Mouse (Mus musculus) forebrain, embryonic 14.5 days (tissue): ENCODE results near the gene Ten1. TPM values are rescaled to one million over a fixed set of nuclear protein-coding genes. Genes with fewer than 3 reads are reported as not detected.
A peak's percentile ranks its signal among the peaks of the same experiment; 100 is the strongest.

Experiments used
- ATAC-seq: fragments of 200-750 bp; cut with Nextera tagmentation; 2 replicates; pipeline ENCODE4 v1.8.0; 2017; ENCODE audit warnings: mild to moderate bottlenecking, moderate library complexity
- DNase-seq: peaks from one replicate; pipeline ENCODE4 v3.0.0-alpha.2; 2015; ENCODE audit warnings: low spot score
- H3K27ac ChIP-seq: fragments of 300-500 bp; sonication (generic); 2 replicates; pipeline ENCODE4 v1.5.1; 2014; ENCODE audit warnings: low read depth, mild to moderate bottlenecking, control low read depth, low read length, moderate library complexity
- H3K27me3 ChIP-seq: fragments of 300-500 bp; sonication (generic); replicated peaks from 2 replicates; pipeline ENCODE4 v1.6.1; 2014; ENCODE audit warnings: low read length, control low read depth, mixed read lengths; ENCODE audit not compliant: control insufficient read depth, insufficient read depth
- H3K36me3 ChIP-seq: fragments of 300-500 bp; sonication (generic); 2 replicates; pipeline ENCODE4 v1.6.1; 2014; ENCODE audit warnings: low read length, control low read depth; ENCODE audit not compliant: control insufficient read depth, insufficient read depth
- H3K4me1 ChIP-seq: fragments of 300-500 bp; sonication (generic); 2 replicates; pipeline ENCODE4 v1.6.1; 2014; ENCODE audit warnings: antibody characterized with exemption, low read length, control low read depth; ENCODE audit not compliant: control insufficient read depth, insufficient read depth
- H3K4me2 ChIP-seq: fragments of 300-500 bp; sonication (generic); 2 replicates; pipeline ENCODE4 v1.6.1; 2014; ENCODE audit warnings: mild to moderate bottlenecking, control low read depth, low read length
- H3K4me3 ChIP-seq: fragments of 300-500 bp; sonication (generic); 2 replicates; pipeline ENCODE4 v1.5.1; 2014; ENCODE audit warnings: low read depth, low read length, control low read depth
- H3K9ac ChIP-seq: fragments of 300-500 bp; sonication (generic); 2 replicates; pipeline ENCODE4 v1.6.1; 2014; ENCODE audit warnings: mild to moderate bottlenecking, low read length, control low read depth, moderate library complexity
- H3K9me3 ChIP-seq: fragments of 300-500 bp; sonication (generic); replicated peaks from 2 replicates; pipeline ENCODE4 v1.6.1; 2016; ENCODE audit warnings: low read length, control low read depth, mixed read lengths; ENCODE audit not compliant: control insufficient read depth
- WGBS: fragments of 180-500 bp; shearing (Covaris S2); extraction: QIAGEN DNeasy Blood & Tissue Kit; methylation state at CpG from one replicate; pipeline ENCODE4 v1.1.7; 2014; 5-methylcytosine and 5-hydroxymethylcytosine counted together
- polyA plus RNA-seq: library from polyadenylated mRNA; unstranded; fragments of >200 nt; fragmentation: Nextera tagmentation; extraction: Ambion mirVana; gene quantifications from 2 replicates; pipeline ENCODE4 v1.2.1, GENCODE M21; 2014

Gene Ten1
- polyA plus RNA-seq, 1 experiment from 2014 or later: 81.8 TPM

DNA sequence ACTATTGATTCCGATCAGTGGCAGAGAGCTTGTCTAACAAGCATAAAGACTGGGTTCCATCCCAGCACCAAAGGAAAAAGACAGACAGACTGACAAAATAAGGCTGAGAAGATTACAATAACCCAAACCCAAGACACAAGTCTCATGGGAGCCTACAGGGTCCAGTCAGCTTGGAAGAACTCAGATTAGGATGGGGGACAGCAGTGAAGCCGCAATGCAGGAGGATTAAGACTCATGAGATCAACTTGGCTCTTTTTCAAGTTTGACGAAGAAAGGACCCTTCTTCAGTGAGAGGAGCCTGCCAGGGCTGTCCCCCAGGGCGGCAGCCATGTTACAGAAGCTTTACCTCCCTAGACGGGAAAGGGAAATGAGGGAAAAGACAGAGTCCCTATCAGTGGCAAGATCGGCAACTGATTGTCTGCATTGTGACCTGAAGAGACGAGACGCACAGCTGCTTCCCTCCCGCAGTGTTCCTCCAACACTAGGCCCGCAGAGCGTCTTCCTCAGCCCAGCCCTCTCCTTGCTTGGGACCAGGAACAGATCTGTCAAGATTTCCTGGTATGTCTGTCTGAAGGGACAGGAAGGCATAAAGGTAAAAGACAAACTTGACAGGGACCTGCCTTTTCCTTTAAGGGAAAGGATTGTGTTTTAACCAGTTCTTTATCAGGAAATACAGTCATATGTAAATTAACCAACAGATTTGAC lies 11.3 kb upstream of the Ten1 start:
- ATAC-seq (no peak), DNase-seq (peak; percentile 45)
- Histone ChIP-seq H3K4me3 (no peak overlapping the region), H3K9me3 (no peaks in the 10 kb centered on the region), H3K27me3 (no peaks in the 10 kb centered on the region), H3K4me1 (no peaks in the 10 kb centered on the region), H3K9ac (0 out of 2 replicates have a peak overlapping the region, but pooled peaks have one; percentile 10), H3K27ac (no peak overlapping the region), H3K36me3 (peaks cover 66% of the 10 kb centered on the region), H3K4me2 (no peak overlapping the region)
- 41% methylated on average over 11 of the region's 11 CpGs for WGBS

DNA sequence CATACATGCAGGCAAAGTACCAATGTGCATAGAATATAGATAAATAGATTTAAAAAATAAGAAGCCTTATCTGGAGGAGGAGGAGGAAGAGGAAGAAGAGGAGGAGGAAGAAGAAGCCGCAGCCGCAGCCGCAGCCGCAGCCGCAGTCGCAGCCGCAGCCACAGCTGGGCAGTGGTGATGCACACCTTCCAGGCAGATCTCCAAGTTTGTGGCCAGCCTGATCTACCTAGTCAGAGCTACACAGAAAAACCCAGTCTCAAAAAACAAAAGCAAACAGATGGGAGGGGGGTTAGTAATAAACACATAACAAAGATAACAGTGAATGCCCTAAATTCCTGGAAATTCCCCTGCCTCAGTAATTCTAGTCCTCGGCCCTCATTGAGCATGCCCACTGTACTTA lies 4.0 kb upstream of the Ten1 start:
- Histone ChIP-seq H3K36me3 (peaks cover 29% of the 10 kb centered on the region), H3K9ac (no peak overlapping the region), H3K4me3 (no peak overlapping the region), H3K4me1 (peaks cover 13% of the 10 kb centered on the region), H3K27me3 (no peaks in the 10 kb centered on the region), H3K4me2 (no peak overlapping the region), H3K9me3 (no peaks in the 10 kb centered on the region), H3K27ac (no peak overlapping the region)
- 92% methylated on average over 8 of the region's 8 CpGs for WGBS
- ATAC-seq (no peak), DNase-seq (no peak)

DNA sequence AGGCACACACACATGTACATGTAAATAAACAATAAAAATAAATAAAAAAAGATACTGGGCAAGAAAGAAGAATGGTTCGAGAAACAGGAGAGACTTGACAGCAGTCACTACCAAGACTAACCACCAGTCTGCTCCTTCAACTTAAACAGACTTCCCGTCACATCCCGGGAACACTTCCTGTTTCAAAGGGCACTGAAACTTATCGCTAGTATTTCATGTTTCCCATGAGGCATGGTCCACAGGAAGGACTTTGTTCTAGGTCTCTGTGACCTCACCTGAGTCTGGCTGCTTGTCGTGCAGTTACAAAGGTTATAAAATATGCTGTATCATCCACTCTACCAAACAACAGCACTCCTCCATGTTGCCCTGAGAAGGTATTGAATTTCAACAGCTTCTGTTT lies 3.4 kb upstream of the Ten1 start:
- Histone ChIP-seq H3K4me1 (peaks cover 13% of the 10 kb centered on the region), H3K36me3 (peaks cover 23% of the 10 kb centered on the region), H3K4me2 (no peak overlapping the region), H3K27me3 (no peaks in the 10 kb centered on the region), H3K27ac (no peak overlapping the region), H3K9me3 (no peaks in the 10 kb centered on the region), H3K4me3 (no peak overlapping the region), H3K9ac (no peak overlapping the region)
- no peak for DNase-seq
- ATAC-seq: no peak
- 85% methylated on average over 5 of the region's 5 CpGs for WGBS

DNA sequence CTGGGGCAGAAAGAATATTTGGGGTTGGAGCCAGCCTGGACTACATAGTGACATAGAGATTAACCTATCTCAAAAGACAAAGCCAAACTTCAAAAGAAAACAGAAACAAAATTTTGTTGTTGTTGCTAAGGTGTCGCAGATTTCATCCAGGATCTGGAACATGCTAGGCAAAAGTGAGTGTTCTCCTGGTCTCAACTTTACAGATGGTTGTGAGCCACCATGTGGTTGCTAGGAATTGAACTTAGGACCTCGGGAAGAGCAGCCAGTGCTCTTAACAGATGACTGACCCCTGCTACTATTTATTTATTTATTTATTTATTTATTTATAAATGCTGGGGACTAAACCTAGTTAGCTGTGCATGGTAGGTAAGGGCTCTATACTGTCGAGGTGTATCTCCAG lies 2.3 kb upstream of the Ten1 start:
- 88% methylated on average over 3 of the region's 3 CpGs for WGBS
- DNase-seq: no peak

DNA sequence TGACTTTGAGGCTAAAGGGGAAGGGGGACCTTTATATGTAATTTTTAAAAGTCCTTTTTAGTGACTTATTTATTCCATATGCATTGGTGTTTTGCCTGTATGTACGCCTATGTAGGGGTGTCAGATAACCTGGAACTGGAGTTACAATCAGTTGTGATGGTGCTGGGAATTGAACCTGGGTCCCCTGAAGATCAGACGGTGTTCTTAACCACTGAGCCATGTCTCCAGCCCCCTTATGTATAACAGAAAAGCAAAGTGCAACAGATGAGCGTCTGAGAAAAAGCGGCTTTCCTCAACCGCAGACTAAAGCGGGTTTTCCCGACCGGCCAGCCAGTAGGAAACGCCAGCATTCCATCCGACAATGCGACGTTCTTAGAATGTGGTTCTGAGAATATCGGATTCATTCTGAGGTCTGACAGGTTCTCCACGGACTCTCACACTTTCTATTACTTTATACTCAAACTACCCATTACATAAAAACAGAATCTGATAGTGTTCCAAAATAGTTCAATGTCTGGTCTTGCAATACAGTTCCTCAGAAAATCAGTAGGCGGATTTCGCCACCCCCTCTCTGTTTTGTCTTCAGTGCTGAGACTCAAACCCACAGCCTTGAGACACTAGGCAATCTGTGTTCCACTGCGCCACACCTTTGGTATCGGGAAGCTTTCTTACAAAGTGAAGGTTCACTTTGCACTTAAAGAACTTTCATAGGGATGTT lies 1.6 kb upstream of the Ten1 start:
- H3K4me2 ChIP-seq: peak overlapping the region; percentile 74; the same call in 1 of the 2 replicates

More for the DNA sequence above, 2.3 kb upstream of the Ten1 start:
- H3K9ac ChIP-seq: no peak overlapping the region
- no peak overlapping the region for H3K4me2 ChIP-seq
- H3K4me1 ChIP-seq: peaks cover 13% of the 10 kb centered on the region
- no peaks in the 10 kb centered on the region for H3K27me3 ChIP-seq
- H3K27ac ChIP-seq: no peak overlapping the region
- H3K9me3 ChIP-seq: no peaks in the 10 kb centered on the region
- peaks cover 13% of the 10 kb centered on the region; the same call in 1 of the 2 replicates for H3K36me3 ChIP-seq
- ATAC-seq: no peak
- H3K4me3 ChIP-seq: no peak overlapping the region

DNA sequence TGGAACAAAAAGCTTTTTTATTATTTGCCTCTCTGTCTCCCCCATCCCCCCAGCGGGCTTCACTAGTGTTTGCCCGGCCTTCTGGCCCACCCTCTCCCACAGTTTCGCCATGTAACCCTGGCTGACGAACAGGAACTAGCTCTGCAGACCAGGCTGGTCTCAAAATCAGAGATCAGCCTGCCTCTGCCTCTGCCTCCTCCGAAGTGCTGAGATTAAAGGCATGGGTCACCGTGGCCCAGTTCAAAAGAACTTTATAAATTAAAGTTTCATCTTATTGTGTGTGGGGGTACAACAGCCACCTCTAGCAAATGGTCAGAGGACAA lies 1.1 kb upstream of the Ten1 start:
- no peaks in the 10 kb centered on the region for H3K27me3 ChIP-seq
- peak overlapping the region; percentile 74 for H3K4me2 ChIP-seq
- 0 out of 2 replicates have a peak overlapping the region, but pooled peaks have one; percentile 4 for H3K4me3 ChIP-seq
- no peaks in the 10 kb centered on the region for H3K9me3 ChIP-seq
- H3K27ac ChIP-seq: no peak overlapping the region
- H3K9ac ChIP-seq: peak overlapping the region; percentile 35; the same call in 1 of the 2 replicates
- DNase-seq (no peak), ATAC-seq (no peak)
- WGBS: 88% methylated on average over 6 of the region's 6 CpGs
- H3K36me3 ChIP-seq: 0 out of 2 replicates have a peak, but pooled peaks cover 9% of the 10 kb centered on the region
- H3K4me1 ChIP-seq: peaks cover 13% of the 10 kb centered on the region

More for the DNA sequence above, 1.6 kb upstream of the Ten1 start:
- 94% methylated on average over 18 of the region's 18 CpGs for WGBS
- Histone ChIP-seq H3K4me3 (0 out of 2 replicates have a peak overlapping the region, but pooled peaks have one; percentile 4), H3K9ac (no peak overlapping the region), H3K27me3 (no peaks in the 10 kb centered on the region), H3K9me3 (no peaks in the 10 kb centered on the region), H3K4me1 (peaks cover 13% of the 10 kb centered on the region), H3K27ac (no peak overlapping the region), H3K36me3 (peaks cover 9% of the 10 kb centered on the region; the same call in 1 of the 2 replicates)
- ATAC-seq: no peak
- DNase-seq: no peak

DNA sequence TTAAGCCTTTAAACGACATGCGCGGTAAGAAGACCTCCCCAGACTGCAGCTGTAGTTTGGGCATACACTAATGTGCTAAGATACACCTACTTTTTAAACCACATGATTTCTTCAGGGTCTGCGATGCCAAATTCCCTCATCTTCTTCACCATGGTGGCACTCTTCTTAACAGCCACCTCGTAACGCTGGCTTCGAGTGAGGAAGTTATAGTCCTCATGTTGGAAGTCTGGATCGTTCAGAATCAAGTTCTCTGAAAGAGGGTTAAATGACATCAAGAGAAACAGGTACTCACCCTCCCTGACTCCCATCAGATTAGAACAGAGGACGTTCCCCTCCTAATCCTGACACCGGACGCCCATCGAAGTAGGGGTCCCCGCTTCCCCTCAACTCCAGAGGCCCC lies 523 bp upstream of the Ten1 start:
- peak overlapping the region; percentile 93 for H3K27ac ChIP-seq
- 25% methylated on average over 13 of the region's 13 CpGs for WGBS
- H3K27me3 ChIP-seq: no peaks in the 10 kb centered on the region
- ATAC-seq (no peak; the same call in 1 of the 2 replicates), DNase-seq (no peak)
- H3K9ac ChIP-seq: peak overlapping the region; percentile 88
- peak overlapping the region; percentile 74 for H3K4me2 ChIP-seq
- peaks cover 13% of the 10 kb centered on the region for H3K4me1 ChIP-seq
- 0 out of 2 replicates have a peak, but pooled peaks cover 9% of the 10 kb centered on the region for H3K36me3 ChIP-seq
- peak overlapping the region; percentile 74 for H3K4me3 ChIP-seq
- no peaks in the 10 kb centered on the region for H3K9me3 ChIP-seq

DNA sequence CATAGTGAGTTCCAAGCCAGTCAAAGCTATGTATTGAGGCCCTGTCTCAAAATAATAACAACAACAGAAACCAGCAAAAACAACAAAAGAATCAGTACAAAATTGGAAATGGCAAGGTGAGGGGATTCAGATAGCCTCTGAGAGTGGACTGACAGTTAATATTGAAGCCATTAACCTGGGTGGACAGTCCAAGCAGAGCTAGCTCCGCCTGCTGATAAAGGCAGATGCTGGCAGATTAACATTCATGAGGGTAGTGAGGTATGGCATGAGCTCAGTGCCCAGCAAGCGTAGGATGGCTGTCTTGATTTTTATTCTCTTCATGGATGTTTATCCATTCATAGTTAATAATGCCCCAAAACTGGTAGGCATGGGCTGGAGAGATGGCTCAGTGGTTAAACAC lies 2.5 kb downstream of the Ten1 start:
- no peak overlapping the region for H3K4me3 ChIP-seq
- peaks cover 13% of the 10 kb centered on the region for H3K36me3 ChIP-seq
- ATAC-seq: no peak
- no peaks in the 10 kb centered on the region for H3K9me3 ChIP-seq
- H3K4me1 ChIP-seq: peaks cover 13% of the 10 kb centered on the region
- 92% methylated on average over 2 of the region's 2 CpGs for WGBS
- no peak overlapping the region for H3K27ac ChIP-seq
- H3K4me2 ChIP-seq: no peak overlapping the region
- H3K9ac ChIP-seq: no peak overlapping the region
- DNase-seq: no peak
- H3K27me3 ChIP-seq: no peaks in the 10 kb centered on the region

DNA sequence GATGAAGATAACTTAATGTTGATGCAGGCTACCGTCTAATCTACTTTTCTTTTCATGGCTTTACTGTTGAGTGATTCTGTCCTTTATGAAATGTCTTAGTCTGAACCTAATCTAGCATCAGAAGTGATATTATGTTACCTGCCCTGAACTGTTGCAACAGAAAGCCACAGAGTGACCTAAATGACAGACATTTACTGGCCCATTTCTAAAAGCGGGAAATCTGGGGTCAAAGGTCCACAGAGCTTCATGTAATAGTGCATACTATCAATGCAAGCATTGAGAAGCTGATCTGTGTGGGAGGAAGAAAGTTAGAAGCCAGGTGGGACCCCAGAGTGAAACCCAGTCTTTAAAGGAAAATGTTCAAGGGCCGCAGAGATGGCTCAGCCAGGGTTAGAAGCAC lies 4.5 kb downstream of the Ten1 start:
- Histone ChIP-seq H3K27me3 (no peaks in the 10 kb centered on the region), H3K36me3 (peaks cover 17% of the 10 kb centered on the region), H3K4me2 (no peak overlapping the region), H3K9ac (no peak overlapping the region), H3K27ac (no peak overlapping the region), H3K4me3 (no peak overlapping the region), H3K9me3 (no peaks in the 10 kb centered on the region), H3K4me1 (peaks cover 3% of the 10 kb centered on the region)
- ATAC-seq: no peak
- no peak for DNase-seq
- 89% methylated on average over 3 of the region's 3 CpGs for WGBS
